Mouse (Mus musculus) lung, postnatal 14 days (tissue): ENCODE measurements around the gene Rab8a.
A peak's percentile ranks its signal among the peaks of the same experiment; 100 is the strongest.
"Not testable (repeated sequence)": the region's sequence is repeated elsewhere in the genome, so short reads cannot be mapped to it uniquely, and the experiment has no call there.

Experiments
- DNase-seq: peaks from one replicate; pipeline ENCODE4 v3.0.0; 2021

Gene Rab8a

GRCm38 (mm10) chr8:72160707-72161697 is at the start of gene Rab8a:
Gene Rab8a, plus strand, starts transcription at chr8:72161200.
- DNase-seq, result peak; percentile 100

DNA sequence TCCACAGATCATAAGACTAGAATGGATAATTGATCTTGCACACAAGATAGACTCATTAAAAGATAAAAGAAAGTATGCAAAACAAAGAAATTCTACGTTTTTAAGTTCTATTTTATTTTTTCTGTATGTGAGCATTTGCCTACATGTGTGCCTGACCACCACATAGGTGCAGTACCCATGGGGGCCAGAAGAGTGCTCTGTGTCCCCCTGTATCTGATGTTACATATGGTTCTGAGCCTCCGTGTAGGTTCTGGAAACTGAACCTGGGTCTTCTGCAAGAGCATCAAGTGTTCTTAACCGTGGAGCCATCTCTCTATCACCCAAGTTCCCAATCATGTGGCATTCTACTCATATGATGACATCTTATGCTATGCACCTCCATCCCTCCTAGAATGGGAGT is 48.5 kb upstream of the Rab8a start:
- DNase-seq, result no peak

DNA sequence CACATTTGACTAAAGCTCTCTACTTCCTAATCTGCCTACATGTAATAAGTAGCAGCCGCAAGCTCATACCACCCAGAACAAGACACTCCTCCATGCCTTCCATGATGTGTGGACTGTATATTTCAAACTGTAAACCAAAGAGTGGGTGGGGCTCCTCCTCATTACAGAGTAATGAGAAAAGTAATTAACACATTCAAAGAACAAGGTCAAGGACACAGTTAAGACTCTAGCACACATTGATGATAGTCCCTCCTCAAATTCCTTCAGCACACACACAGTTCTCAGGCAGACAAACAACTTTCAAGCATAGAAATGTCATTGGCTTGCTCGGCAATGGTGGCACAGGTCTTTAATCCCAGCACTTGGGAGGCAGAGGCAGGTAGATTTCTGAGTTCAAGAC is 45.8 kb upstream of the Rab8a start:
- no peak for DNase-seq

DNA sequence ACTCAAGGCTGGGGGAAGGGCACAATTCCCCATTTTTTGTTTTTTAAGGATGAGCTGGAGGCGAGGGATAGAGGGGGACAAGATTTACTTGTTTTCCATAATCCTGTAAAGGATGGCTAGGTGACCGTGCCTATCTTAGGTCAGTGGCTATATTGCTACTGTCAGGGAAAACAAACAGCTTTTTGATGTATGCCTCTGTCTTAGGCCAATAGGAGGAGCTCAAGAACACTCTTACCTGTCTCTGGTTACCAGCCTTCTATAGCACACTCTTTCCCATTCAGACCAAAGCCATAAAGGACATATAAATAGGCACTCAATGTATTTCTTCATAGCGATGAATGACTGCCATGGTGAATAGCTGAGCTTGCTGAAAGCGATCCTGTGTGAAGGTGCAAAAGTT is 42.4 kb upstream of the Rab8a start:
- no peak for DNase-seq

- not testable (repeated sequence) for DNase-seq
Measured at GRCm38 (mm10) chr8:72121486-72121885, 39.5 kb upstream of the Rab8a start.

GRCm38 (mm10) chr8:72121997-72122396 is 39.0 kb upstream of the Rab8a start:
- no peak for DNase-seq

- DNase-seq, result no peak
Measured at GRCm38 (mm10) chr8:72127834-72128233, 33.2 kb upstream of the Rab8a start.

GRCm38 (mm10) chr8:72131251-72131650 is 29.7 kb upstream of the Rab8a start:
- no peak for DNase-seq

- DNase-seq, result no peak
Measured at GRCm38 (mm10) chr8:72131901-72132300, 29.1 kb upstream of the Rab8a start.

DNA sequence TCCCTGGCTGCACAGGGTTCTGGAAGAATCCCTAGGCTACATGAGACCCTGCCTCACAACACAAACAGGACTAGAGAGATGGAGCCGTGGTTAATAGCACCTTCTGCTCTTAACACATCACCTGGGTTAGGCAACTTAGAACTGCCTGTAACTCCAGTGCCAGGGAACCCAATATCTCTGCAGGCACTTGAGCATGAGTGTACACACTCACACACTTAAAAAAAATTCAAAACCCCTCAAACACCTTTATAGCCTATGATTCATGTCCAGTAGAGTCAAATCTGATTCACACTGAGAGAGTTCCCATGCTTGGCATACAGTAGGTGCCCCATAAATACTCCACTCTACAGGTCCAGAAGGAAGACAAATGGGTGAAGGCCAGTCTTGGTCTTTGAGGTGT is 28.6 kb upstream of the Rab8a start:
- no peak for DNase-seq

DNA sequence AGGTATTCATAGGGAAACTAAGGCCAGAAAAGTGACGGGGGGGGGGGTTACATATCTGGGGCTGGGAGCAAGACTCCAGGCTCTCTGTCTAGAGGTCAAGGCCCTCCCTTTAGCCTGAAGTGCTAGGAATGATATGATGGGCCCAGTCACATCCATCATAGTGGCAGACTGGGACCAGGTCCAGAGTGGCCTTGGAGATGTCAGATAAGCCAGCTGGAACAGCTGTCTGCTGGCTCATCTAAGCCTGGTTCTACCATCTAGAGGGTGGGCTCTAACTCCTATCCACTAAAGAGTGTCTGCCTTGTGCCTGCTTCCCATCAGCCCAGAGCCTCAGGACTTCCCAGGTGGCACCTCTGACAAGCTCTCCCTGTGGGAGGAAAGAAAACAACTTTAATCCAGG is 28.1 kb upstream of the Rab8a start:
- no peak for DNase-seq

DNA sequence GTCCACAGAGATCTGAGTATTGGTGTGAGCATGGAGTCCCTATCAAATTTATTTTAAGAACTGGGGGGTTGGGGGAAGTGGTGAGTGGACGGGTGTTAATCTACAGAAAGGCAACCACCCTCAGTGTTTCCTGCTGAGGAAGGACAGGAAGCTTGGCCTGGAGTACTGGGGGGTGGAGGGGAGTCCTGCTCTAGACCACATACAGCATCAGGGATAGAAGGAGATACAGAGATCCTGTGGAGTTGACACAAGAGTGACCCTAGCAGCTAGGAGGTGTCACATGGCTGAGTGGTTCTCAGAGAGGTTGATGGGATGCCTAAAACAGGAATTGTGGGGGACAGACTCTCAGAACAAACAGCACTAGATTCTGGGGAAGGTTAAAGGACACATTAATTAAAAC is 27.5 kb upstream of the Rab8a start:
- DNase-seq, result no peak

DNA sequence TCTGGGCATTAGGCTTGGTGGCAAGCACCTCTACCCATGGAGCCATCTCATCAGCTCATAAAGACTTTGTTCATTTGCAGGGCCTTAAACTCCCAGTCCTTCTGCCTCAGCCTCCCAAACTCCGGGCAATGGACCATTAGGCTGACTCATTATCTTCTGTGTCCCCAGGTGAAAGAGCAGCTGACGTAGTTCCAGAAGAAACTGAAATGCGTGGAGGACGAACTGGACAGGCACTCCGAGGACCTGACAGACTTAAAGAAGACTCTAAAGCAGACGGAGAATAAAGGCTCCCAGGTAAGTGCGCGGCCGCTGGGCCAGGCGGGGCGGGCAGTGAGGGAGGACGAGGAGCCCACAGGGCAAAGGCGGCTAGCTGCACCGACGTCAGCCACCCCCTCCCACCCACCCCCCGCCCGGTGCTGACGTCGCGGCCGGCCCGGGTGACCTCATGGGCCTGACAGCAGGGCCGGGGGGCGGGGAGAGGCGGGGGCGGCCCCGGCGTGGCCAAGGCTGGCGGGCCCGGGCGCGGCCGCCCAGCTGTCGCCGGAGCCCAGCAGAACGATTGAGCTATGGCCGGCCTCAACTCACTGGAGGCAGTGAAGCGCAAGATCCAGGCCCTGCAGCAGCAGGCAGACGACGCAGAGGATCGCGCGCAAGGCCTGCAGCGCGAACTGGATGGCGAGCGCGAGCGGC is 26.1 kb upstream of the Rab8a start, which contains the start of gene Tpm4:
Gene Tpm4 (plus strand): TSS at position 220 of the 690 bp plus-strand sequence.
- peak; percentile 82 for DNase-seq

DNA sequence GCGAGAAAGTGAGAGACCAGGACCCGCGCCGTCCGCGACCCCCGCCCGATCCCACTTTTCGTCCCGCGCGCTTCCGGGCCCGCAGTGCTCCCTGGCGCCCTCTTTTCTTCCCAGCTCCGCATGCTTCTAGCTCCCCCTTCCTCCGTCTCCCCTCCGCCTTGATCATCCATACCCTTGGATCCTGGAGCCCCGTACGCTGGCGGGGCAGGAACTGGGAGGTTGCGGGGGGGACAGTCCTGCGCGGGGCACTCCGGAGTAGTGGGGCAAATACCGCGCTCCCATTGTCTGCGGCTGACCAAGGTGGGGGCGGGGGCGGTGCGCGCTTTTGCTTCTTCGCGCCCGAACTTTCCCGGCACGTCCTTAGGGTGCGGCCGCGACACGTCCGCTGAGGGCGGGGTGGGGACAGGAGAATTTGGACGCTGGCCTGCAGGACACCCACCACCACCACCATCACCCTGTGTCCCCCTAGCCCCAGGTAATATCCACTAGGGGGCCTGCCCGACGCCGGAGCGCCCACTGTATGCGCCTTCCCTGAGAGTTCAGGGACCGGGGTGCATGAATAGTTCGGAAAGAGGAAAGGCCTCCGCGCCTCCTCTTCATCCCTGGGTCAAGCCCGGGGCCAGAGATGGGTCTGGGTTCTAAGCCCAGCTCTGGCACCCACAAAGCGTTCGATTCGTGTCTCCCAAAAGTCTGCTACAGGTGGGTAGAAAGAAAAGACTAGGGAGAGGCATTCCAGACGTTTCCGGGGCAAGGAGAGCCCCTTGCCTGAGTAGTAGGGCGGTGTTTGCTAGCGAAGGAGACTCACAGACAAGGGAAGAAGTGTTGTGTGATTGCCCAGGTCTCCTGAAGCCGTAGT is 25.3 kb upstream of the Rab8a start:
- peak; percentile 58 for DNase-seq

DNA sequence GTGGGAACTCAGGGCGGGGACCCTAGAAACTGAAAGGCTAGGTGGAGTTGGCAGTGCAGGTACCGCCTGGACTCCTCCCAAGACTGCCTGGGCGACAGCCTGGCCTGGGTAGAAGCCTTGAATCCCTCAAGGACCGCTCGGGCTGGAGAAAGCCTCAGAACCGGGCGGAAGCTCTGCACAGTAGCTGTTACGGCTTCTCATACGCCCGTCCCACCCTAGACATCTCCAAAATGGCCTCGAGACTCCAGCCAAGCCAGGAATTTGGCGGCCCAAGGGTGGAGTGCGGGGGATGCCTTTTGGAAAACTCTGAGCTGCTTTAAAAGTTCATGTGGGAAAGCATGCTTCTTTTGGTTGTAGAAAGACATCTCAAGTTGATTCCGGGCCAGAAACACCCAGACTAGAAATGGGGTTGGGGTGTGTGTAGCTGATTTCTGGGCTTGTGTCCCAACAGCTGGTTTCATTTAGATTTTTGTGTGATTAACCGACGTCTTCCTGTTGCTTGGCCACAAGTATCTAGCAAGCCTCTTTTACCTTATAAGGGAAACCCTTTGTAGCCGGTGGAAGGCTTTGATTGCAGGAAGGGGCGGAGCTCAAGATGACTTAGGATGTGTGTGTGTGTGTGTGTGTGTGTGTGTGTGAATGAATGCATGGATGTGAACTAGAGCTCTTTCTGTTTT is 24.6 kb upstream of the Rab8a start:
- peak; percentile 74 for DNase-seq

DNA sequence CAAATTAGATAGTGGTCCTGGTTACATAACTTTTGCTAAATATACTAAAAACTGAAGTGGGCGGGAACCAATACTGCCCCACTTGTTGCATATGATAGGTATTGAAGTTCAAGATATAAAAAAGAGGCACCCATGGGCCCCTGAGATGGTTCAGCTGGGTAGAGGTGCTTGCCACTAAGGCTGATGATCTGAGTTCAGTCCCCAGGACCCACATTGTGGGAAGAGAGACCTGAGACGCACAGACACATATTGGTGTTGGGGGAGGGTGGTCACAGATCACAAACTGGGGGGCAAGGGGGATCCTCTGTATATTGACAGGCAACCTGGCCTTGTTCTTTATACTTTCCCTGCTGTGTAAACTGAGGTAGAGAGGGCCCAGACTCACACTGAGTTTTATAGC is 23.6 kb upstream of the Rab8a start:
- no peak for DNase-seq

DNA sequence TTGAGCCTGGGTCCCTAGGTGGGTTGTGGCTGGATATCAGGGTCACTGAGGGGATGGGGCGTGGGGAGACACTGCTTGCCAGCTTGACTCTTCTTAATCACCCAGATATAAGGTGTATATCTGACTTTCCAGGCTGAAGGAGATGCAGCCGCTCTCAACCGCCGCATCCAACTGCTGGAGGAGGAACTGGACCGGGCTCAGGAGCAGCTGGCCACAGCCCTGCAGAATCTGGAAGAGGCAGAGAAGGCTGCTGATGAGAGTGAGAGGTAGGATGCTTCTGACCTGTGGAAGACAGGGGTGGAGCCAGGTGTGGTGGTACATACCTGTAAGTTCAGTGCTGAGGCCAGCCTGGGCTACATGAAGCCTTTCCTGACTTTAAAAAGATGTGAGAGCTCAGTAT is 22.5 kb upstream of the Rab8a start:
- no peak for DNase-seq

DNA sequence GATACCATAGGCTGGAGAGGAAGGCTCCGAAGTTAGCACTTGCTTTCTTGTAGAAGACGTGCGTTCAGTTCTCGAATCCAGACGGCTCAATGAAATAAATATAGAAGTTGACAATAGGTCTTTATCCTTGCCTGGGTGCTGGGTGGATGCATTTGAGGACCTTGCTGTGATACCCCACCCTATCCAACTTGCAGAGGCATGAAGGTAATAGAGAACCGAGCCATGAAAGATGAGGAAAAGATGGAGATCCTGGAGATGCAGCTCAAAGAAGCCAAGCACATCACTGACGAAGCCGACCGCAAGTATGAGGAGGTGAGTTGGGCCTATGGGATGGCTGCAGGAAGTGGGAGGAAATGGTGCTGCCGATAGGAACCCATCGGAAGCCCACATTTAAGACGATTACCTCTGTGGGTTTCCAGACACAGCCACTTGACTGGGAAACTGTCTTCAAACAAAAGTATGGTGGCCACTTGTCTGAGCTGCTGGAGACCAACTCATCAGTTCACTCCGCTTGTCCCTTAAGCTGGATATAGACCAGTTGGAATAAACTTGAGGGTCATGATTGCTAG is 17.7 kb upstream of the Rab8a start:
- no peak for DNase-seq

GRCm38 (mm10) chr8:72144345-72144975 is 16.5 kb upstream of the Rab8a start:
- DNase-seq, result no peak

GRCm38 (mm10) chr8:72145511-72145910 is 15.5 kb upstream of the Rab8a start:
- no peak for DNase-seq

GRCm38 (mm10) chr8:72146056-72146455 is 14.9 kb upstream of the Rab8a start:
- DNase-seq, result peak; percentile 70

DNA sequence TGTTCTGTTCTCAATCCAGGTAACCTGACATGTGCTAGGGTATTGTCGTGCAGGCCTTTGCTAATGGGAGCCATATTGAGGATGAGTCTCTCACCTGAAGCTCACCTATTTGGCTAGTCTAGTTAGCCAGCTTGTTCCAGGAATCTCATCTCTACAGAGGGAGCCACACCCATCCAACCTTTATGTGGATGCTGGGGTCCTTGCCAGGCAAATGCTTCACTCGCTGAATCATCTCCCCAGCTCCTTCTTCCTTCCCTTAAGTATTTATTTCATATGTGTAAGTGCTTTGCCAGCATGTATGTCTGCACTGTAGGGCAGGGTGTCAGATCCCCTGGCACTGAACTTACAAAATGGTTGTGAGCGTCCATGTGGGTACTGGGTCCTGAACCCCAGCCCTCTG is 14.4 kb upstream of the Rab8a start:
- DNase-seq, result no peak
